Mouse (Mus musculus) thymus, postnatal 0 days (tissue): ENCODE measurements around the gene Smok3a. TPM values are rescaled to one million over a fixed set of nuclear protein-coding genes. Genes with fewer than 3 reads are reported as not detected.
"Not testable (repeated sequence)": the region's sequence is repeated elsewhere in the genome, so short reads cannot be mapped to it uniquely, and the experiment has no call there.

Experiments
- DNase-seq: peaks from one replicate; pipeline ENCODE4 v3.0.0-alpha.2; 2015; ENCODE audit warnings: low spot score
- polyA plus RNA-seq: library from polyadenylated mRNA; unstranded; fragments of >200 nt; fragmentation: Nextera tagmentation; extraction: Ambion mirVana; gene quantifications from 2 replicates; pipeline ENCODE4 v1.2.1, GENCODE M21; 2015

Smok3a gene
- not detected in 2 replicates for polyA plus RNA-seq

GRCm38 (mm10) chr5:138020961-138021479 lies at the start of gene Smok3a, which contains the start of gene Smok3b:
TSS of gene Smok3a (plus strand) at chr5:138021261.
TSS of gene Smok3b (plus strand) at chr5:138021429.
- DNase-seq: not testable (repeated sequence)

- no peak for DNase-seq
These were observed 47.9 kb upstream of the Smok3a start for GRCm38 (mm10) chr5:137973161-137973560.

GRCm38 (mm10) chr5:137973738-137974137 lies 47.3 kb upstream of the Smok3a start:
- no peak for DNase-seq

- DNase-seq: no peak
These were observed 46.3 kb upstream of the Smok3a start for GRCm38 (mm10) chr5:137974724-137975123.

GRCm38 (mm10) chr5:137975434-137975833 lies 45.6 kb upstream of the Smok3a start:
- no peak for DNase-seq

GRCm38 (mm10) chr5:137977291-137977690 lies 43.8 kb upstream of the Smok3a start:
- DNase-seq: no peak

- DNase-seq: no peak
These were observed 42.0 kb upstream of the Smok3a start for GRCm38 (mm10) chr5:137979081-137979480.

GRCm38 (mm10) chr5:137981300-137981699 lies 39.8 kb upstream of the Smok3a start, which contains the start of gene Azgp1:
TSS of gene Azgp1 (plus strand) at chr5:137981520.
- DNase-seq: no peak

GRCm38 (mm10) chr5:137986351-137986750 lies 34.7 kb upstream of the Smok3a start:
- no peak for DNase-seq

- DNase-seq: no peak
These were observed 11.6 kb upstream of the Smok3a start for GRCm38 (mm10) chr5:138009437-138009836.

GRCm38 (mm10) chr5:138012382-138012781 lies 8.7 kb upstream of the Smok3a start:
- DNase-seq: no peak

- no peak for DNase-seq
These were observed 4.5 kb upstream of the Smok3a start for GRCm38 (mm10) chr5:138016530-138016929.

GRCm38 (mm10) chr5:138016997-138017396 lies 4.1 kb upstream of the Smok3a start:
- no peak for DNase-seq

- not testable (repeated sequence) for DNase-seq
These were observed 1.5 kb upstream of the Smok3a start for GRCm38 (mm10) chr5:138019577-138019976.

- DNase-seq: not testable (repeated sequence)
These were observed 31.8 kb downstream of the Smok3a start, which contains the start of gene Smok3c for GRCm38 (mm10) chr5:138052894-138053293. TSS of gene Smok3c (plus strand) at chr5:138053194.

GRCm38 (mm10) chr5:138073803-138074202 lies 52.7 kb downstream of the Smok3a start:
- DNase-seq: no peak

GRCm38 (mm10) chr5:138075684-138076083 lies 54.6 kb downstream of the Smok3a start:
- DNase-seq: no peak

GRCm38 (mm10) chr5:138076148-138076547 lies 55.1 kb downstream of the Smok3a start:
- DNase-seq: no peak

- no peak for DNase-seq
These were observed 59.4 kb downstream of the Smok3a start for GRCm38 (mm10) chr5:138080456-138080855.

GRCm38 (mm10) chr5:138081446-138081845 lies 60.4 kb downstream of the Smok3a start:
- DNase-seq: no peak

GRCm38 (mm10) chr5:138083318-138083900 lies 62.3 kb downstream of the Smok3a start:
- DNase-seq: no peak

- DNase-seq: no peak
These were observed 62.9 kb downstream of the Smok3a start for GRCm38 (mm10) chr5:138083936-138084335.
